Mouse (Mus musculus) embryonic facial prominence, embryonic 13.5 days (tissue): Measurements from ENCODE around the gene Popdc2. TPM values are rescaled to one million over a fixed set of nuclear protein-coding genes. Genes with fewer than 3 reads are reported as not detected.
A peak's percentile ranks its signal among the peaks of the same experiment; 100 is the strongest.

ENCODE experiments used
- ATAC-seq: fragments of 200-750 bp; cut with Nextera tagmentation; 2 replicates; pipeline ENCODE4 v1.8.0; 2017; ENCODE audit warnings: low read depth; ENCODE audit not compliant: insufficient number of reproducible peaks, insufficient read depth, low FRiP score, low TSS enrichment
- H3K27ac ChIP-seq: fragments of 300-500 bp; sonication (generic); 2 replicates; pipeline ENCODE4 v1.5.1; 2015; ENCODE audit warnings: moderate library complexity, mild to moderate bottlenecking, inconsistent platforms
- H3K27me3 ChIP-seq: fragments of 300-500 bp; sonication (generic); 2 replicates; pipeline ENCODE4 v1.6.1; 2015; ENCODE audit warnings: mild to moderate bottlenecking, inconsistent platforms
- H3K36me3 ChIP-seq: fragments of 300-500 bp; sonication (generic); 2 replicates; pipeline ENCODE4 v1.6.1; 2015; ENCODE audit warnings: mild to moderate bottlenecking, inconsistent platforms
- H3K4me1 ChIP-seq: fragments of 300-500 bp; sonication (generic); 2 replicates; pipeline ENCODE4 v1.6.1; 2015; ENCODE audit warnings: inconsistent platforms
- H3K4me2 ChIP-seq: fragments of 300-500 bp; sonication (generic); 2 replicates; pipeline ENCODE4 v1.6.1; 2015; ENCODE audit warnings: moderate library complexity, mild to moderate bottlenecking, inconsistent platforms
- H3K4me3 ChIP-seq: fragments of 300-500 bp; sonication (generic); 2 replicates; pipeline ENCODE4 v1.5.1; 2015; ENCODE audit warnings: mild to moderate bottlenecking, inconsistent platforms
- H3K9ac ChIP-seq: fragments of 300-500 bp; sonication (generic); 2 replicates; pipeline ENCODE4 v1.6.1; 2015; ENCODE audit warnings: mild to moderate bottlenecking, inconsistent platforms
- H3K9me3 ChIP-seq: fragments of 300-500 bp; sonication (generic); 2 replicates; pipeline ENCODE4 v1.6.1; 2016; ENCODE audit warnings: inconsistent platforms
- WGBS: fragments of 180-500 bp; shearing (Covaris S2); methylation state at CpG from one replicate; pipeline ENCODE4 v1.1.7; 2015; ENCODE audit warnings: mixed read lengths; 5-methylcytosine and 5-hydroxymethylcytosine counted together
- polyA plus RNA-seq: library from polyadenylated mRNA; unstranded; fragments of >200 nt; fragmentation: Nextera tagmentation; extraction: Ambion mirVana; gene quantifications from 2 replicates; pipeline ENCODE4 v1.2.1, GENCODE M21; 2015

Popdc2 gene
- polyA plus RNA-seq, 1 experiment from 2014 or later, result 1.6 TPM

DNA sequence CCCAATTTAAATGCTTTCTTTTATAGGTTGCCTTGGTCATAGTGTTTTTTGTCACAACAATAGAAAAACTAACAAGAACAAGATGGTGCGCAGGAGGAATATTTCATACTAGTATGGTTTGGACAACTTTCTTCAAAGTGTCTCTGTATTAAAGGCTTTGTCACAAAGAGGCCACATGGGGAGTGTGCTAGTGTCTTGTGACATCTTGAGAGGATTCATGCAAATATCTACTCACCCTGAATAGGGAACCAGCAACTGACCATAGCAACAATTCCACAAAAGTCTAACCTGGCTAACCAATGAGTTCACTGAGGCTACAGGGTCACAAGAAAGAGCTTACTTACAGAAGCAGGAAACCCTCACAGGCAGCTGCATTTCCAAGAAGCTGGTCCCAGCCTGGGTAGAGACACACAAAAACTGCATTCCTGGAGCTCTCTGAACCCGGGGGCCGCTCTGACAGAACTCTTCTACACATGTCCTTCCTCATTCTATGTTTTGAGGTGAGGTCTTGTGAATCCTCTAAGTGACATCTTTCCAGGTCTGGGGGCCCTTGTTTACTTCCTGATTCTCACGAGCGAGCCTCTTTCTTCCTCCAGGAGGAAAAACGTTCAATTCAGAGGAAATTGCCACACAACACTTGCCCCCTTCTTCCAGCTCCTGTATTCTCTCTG is 33.2 kb downstream of the Popdc2 start:
- Histone ChIP-seq H3K4me2 (no peak overlapping the region), H3K36me3 (no peaks in the 10 kb centered on the region), H3K9me3 (no peaks in the 10 kb centered on the region), H3K4me1 (peaks cover 29% of the 10 kb centered on the region), H3K4me3 (no peak overlapping the region), H3K9ac (no peak overlapping the region), H3K27ac (no peak overlapping the region), H3K27me3 (no peaks in the 10 kb centered on the region)
- 67% methylated on average over 6 of the region's 6 CpGs for WGBS
- ATAC-seq, result no peak

DNA sequence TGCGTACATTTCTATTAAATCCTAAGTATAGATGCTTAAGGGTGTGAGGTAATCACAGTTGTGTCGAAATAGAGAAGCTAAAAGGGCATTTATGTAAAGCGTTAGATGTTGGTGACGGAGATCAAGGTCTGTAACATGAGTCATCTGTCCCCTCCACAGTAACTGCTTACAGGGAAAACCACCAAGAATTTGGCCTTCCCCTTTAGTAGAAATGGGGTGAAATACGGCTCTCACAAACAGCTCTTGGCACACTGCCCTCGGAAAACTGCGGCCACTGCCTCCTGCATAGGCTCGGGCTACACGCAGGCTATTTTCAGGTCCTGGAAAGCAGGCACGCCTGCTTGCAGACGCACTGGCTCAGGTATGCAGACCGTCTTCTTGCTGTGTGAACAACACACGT is 34.1 kb downstream of the Popdc2 start:
- Histone ChIP-seq H3K36me3 (no peaks in the 10 kb centered on the region), H3K4me3 (no peak overlapping the region), H3K9me3 (no peaks in the 10 kb centered on the region), H3K4me2 (peak overlapping the region; percentile 19; the same call in 1 of the 2 replicates), H3K9ac (no peak overlapping the region), H3K27ac (peak overlapping the region; percentile 45; the same call in 1 of the 2 replicates), H3K27me3 (no peaks in the 10 kb centered on the region), H3K4me1 (peaks cover 33% of the 10 kb centered on the region)
- no peak for ATAC-seq
- 32% methylated on average over 13 of the region's 13 CpGs for WGBS

DNA sequence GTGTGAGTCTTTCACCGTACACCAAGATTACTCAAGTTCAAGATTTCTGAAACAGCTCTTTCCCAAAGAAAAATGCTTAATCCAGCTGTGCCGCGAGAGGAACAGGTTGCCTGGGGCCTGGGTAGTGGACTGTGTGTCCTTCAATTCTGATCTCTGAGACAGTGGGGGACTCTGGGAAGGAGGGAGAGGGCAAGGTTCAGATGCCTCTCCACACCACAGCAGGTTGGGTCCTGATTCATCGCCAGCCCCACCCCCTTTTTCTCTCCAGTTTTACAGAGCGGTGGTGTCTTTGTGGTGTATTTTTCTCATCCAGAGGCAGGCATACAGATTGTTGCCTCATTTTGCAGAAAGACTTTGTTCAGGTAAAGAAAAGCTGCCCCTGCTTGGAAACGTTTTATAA is 36.3 kb downstream of the Popdc2 start:
- H3K4me2 ChIP-seq, result no peak overlapping the region
- 88% methylated on average over 6 of the region's 6 CpGs for whole genome bisulfite sequencing
- H3K27me3 ChIP-seq, result no peaks in the 10 kb centered on the region
- H3K36me3 ChIP-seq, result no peaks in the 10 kb centered on the region
- H3K9ac ChIP-seq, result no peak overlapping the region
- ATAC-seq, result no peak
- H3K9me3 ChIP-seq, result no peaks in the 10 kb centered on the region
- peaks cover 33% of the 10 kb centered on the region for H3K4me1 ChIP-seq
- H3K27ac ChIP-seq, result no peak overlapping the region
- H3K4me3 ChIP-seq, result no peak overlapping the region

DNA sequence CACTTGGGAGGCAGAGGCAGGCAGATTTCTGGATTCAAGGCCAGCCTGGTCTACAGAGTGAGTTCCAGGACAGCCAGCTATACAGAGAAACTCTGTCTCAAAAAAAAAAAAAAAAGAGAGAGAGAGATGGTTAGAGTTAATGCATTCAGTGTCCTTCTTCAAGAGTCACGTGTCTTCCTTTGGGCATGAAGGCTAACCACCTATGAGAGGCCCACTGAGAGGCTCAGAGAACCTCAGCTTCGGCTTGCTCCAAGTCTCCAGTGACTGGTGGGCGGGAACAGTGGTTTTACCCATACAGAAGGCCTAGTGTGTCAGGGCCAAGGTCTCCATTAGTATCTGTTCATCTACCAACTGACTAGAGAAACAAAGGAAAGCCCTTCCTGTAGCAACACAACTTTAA is 37.1 kb downstream of the Popdc2 start:
- Histone ChIP-seq H3K4me3 (no peak overlapping the region), H3K9me3 (no peaks in the 10 kb centered on the region), H3K4me1 (peaks cover 32% of the 10 kb centered on the region), H3K36me3 (no peaks in the 10 kb centered on the region), H3K9ac (peak overlapping the region; percentile 61), H3K27ac (peak overlapping the region; percentile 79), H3K4me2 (peak overlapping the region; percentile 60), H3K27me3 (no peaks in the 10 kb centered on the region)
- 63% methylated on average over 3 of the region's 3 CpGs for WGBS
- ATAC-seq, result no peak

DNA sequence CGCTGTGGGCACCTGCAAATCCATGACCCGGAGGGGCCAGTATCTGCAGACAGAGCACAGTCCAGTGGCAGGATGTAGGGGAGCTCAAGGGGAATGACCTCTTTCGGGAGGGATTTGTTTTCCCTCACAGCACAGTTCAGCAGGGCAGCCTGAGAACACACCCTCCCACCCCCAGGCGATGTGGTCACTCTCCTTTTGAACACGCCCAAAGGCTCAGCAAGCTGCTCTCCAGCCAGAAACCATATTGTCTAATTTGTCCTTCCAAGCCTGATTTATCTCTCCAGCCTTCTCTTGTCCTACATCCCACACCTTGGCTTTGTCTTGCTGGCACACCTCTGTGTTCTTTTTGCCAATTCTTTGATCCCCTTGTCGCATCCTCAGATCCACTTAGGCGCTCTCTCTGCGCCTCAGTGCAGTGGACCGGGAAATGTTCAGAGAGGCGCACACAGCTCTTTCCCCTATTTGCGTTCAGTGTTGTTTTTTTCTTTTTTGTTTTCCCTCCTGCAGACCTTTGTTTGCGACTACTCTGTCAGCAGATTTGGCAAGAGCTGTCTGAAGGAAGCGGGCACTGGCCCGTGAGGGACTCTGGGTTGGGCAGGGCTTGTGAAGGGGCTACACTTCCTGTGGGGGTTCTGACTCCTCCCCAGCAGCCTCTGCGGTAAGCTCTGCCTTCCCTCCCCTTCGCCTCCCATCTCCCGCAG is 37.7 kb downstream of the Popdc2 start:
- ATAC-seq, result peak; percentile 84

DNA sequence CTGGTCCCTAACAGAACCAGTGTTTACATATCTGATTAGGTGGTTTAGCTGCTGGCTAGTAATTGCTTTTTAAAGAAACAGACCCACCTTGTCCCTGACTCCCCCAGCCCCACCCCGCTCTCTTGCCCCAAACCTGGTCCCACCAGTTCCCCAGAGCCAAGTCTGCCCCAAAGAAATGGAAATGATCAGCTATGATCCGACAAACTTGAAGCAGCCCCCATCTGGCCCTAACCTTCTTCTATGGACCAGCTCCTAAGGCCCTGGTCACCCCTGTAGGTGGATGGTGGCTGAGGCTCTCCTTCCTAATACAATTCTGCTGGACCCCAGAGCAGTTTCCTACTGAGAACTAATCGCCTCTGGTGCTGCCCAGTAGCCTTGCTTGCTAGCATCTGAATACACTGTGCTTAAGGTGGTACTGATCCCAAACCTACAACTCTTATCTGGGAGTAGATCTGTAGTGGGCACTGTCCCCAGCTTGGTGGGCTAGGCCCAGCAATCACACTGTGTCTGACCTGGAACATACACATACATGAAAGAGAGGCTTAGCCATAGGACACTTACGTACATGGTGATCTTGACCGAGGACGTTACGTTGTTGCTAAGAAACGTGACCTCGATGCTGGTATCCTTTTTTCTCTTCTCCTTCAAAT is 38.4 kb downstream of the Popdc2 start:
- ATAC-seq, result 0 out of 2 replicates have a peak, but pooled peaks have one; percentile 28
- 76% methylated on average over 9 of the region's 9 CpGs for WGBS
- Histone ChIP-seq H3K4me2 (peak overlapping the region; percentile 60), H3K36me3 (no peaks in the 10 kb centered on the region), H3K9me3 (no peaks in the 10 kb centered on the region), H3K27me3 (no peaks in the 10 kb centered on the region), H3K4me3 (peak overlapping the region; percentile 31), H3K9ac (peak overlapping the region; percentile 61), H3K4me1 (peaks cover 25% of the 10 kb centered on the region), H3K27ac (peak overlapping the region; percentile 79)

More for the DNA sequence above, 37.7 kb downstream of the Popdc2 start:
- H3K36me3 ChIP-seq, result no peaks in the 10 kb centered on the region
- H3K9ac ChIP-seq, result peak overlapping the region; percentile 61
- 8% methylated on average over 17 of the region's 17 CpGs for WGBS
- no peaks in the 10 kb centered on the region for H3K27me3 ChIP-seq
- no peaks in the 10 kb centered on the region for H3K9me3 ChIP-seq
- H3K4me2 ChIP-seq, result peak overlapping the region; percentile 60
- peak overlapping the region; percentile 31 for H3K4me3 ChIP-seq
- peak overlapping the region; percentile 79 for H3K27ac ChIP-seq
- H3K4me1 ChIP-seq, result peaks cover 29% of the 10 kb centered on the region

DNA sequence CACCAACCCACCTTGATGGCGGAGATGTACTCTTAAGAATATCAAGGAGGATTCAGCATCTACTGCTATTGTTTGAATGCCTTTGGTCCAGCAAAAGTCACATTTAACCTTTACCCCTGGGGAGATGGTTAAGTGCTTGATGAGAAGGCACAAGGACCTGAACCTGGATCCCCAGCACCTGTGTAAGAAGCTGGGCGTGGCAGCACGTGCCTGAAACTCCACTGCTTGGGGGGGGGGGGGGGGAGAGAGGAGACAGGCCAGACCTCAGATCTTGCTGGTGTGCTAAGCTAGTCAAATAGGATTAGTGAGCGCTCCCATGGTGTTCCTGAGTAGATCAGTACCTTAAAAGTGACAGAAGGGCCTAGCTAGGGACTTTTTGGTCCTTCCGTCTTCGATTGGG is 39.5 kb downstream of the Popdc2 start:
- no peak for ATAC-seq
- H3K4me2 ChIP-seq, result no peak overlapping the region
- H3K9ac ChIP-seq, result no peak overlapping the region
- H3K4me1 ChIP-seq, result peaks cover 18% of the 10 kb centered on the region
- H3K9me3 ChIP-seq, result no peaks in the 10 kb centered on the region
- no peak overlapping the region for H3K27ac ChIP-seq
- no peaks in the 10 kb centered on the region for H3K36me3 ChIP-seq
- no peak overlapping the region for H3K4me3 ChIP-seq
- 82% methylated on average over 6 of the region's 6 CpGs for WGBS
- H3K27me3 ChIP-seq, result no peaks in the 10 kb centered on the region

DNA sequence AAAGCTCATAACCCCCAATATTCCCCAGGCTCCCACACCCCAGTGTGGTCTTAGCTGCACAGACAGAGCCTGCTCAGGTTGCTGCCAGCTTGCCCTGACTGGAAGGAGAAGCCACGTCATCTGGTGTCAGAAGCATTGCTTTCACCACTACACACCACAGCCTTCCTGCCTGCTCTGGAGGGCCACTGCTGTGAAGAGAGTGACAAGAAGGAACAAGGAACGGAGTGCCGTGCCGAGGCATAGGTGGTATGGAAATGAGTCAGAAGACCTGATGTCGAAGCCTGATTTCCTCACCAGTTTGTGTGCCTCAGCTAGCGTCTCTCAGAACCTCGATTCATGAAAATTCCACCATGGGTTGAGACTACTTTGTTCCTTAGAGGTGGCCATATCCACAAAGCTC is 41.6 kb downstream of the Popdc2 start:
- Histone ChIP-seq H3K4me2 (no peak overlapping the region), H3K4me3 (no peak overlapping the region), H3K4me1 (peaks cover 15% of the 10 kb centered on the region), H3K9ac (no peak overlapping the region), H3K27me3 (no peaks in the 10 kb centered on the region), H3K27ac (no peak overlapping the region), H3K9me3 (no peaks in the 10 kb centered on the region), H3K36me3 (no peaks in the 10 kb centered on the region)
- 89% methylated on average over 7 of the region's 7 CpGs for WGBS
- no peak for ATAC-seq

DNA sequence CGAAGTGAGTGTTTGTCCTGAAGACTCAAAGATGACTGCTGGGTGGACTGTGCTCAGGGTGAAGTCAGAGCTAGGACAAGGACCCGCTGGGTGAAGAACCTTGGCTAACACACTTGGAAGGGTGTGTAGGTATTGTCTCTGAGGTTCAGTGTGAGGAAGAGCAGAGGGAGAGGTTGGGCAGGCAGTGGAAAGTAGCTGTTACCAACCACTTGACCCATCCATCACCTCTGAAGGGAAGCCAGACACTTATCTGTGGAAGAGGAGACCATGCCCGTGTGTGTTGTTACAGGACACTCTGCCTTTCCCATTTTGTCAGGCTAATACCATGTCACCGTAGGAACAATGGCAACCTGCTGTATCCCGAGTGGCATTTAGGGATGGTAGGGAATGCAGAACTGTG is 44.3 kb downstream of the Popdc2 start:
- ATAC-seq, result no peak
- no peaks in the 10 kb centered on the region for H3K27me3 ChIP-seq
- no peak overlapping the region for H3K4me2 ChIP-seq
- H3K9me3 ChIP-seq, result no peaks in the 10 kb centered on the region
- no peak overlapping the region for H3K9ac ChIP-seq
- H3K4me1 ChIP-seq, result no peaks in the 10 kb centered on the region
- no peak overlapping the region for H3K27ac ChIP-seq
- 83% methylated on average over 5 of the region's 5 CpGs for WGBS
- no peaks in the 10 kb centered on the region for H3K36me3 ChIP-seq
- no peak overlapping the region for H3K4me3 ChIP-seq

DNA sequence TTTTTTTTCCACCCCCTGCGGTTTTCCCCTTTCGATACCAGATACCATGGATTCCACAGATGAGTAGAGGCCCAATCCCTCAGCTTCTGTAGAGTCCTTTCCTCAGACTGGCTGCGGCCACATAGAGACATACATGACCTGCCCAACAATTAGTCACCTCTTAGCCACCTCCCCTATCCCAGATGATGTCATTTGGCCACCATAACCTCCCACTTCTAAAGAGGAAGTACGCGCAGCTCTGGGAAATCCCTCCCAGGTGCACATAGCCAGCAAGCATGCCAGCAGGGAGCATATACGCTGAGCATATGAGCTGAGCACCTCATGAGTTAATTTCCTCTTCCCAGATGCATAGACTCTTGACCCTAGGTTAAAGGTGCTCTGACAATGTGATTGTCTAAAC is 44.7 kb downstream of the Popdc2 start:
- H3K27ac ChIP-seq, result no peak overlapping the region
- H3K9ac ChIP-seq, result no peak overlapping the region
- no peak for ATAC-seq
- H3K27me3 ChIP-seq, result no peaks in the 10 kb centered on the region
- WGBS, result 83% methylated on average over 6 of the region's 6 CpGs
- no peak overlapping the region for H3K4me2 ChIP-seq
- H3K4me1 ChIP-seq, result no peaks in the 10 kb centered on the region
- no peaks in the 10 kb centered on the region for H3K36me3 ChIP-seq
- no peaks in the 10 kb centered on the region for H3K9me3 ChIP-seq
- H3K4me3 ChIP-seq, result no peak overlapping the region

DNA sequence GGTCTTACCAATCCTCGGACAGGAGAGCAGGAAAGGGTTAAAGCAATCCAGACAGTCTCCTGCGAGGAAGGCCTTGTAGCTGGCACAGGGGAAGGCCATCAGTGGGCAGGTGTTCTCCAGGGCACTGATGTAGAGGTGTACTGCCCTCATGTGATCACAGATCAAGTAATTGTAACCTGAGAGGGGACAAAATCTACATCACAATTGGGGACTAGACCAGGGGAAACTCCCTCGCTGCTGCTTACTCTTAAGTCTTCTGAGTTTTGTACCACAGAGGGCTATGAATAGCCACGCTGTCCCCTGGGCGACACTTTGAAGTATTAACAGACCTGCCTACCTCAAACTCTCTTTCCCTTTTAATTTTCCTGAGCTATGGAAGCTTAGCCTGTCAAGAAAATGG is 45.6 kb downstream of the Popdc2 start:
- H3K9me3 ChIP-seq, result no peaks in the 10 kb centered on the region
- no peaks in the 10 kb centered on the region for H3K4me1 ChIP-seq
- no peak overlapping the region for H3K4me3 ChIP-seq
- no peaks in the 10 kb centered on the region for H3K36me3 ChIP-seq
- no peak for ATAC-seq
- WGBS, result 28% methylated on average over 5 of the region's 5 CpGs
- no peak overlapping the region for H3K27ac ChIP-seq
- H3K4me2 ChIP-seq, result no peak overlapping the region
- no peaks in the 10 kb centered on the region for H3K27me3 ChIP-seq
- H3K9ac ChIP-seq, result no peak overlapping the region

DNA sequence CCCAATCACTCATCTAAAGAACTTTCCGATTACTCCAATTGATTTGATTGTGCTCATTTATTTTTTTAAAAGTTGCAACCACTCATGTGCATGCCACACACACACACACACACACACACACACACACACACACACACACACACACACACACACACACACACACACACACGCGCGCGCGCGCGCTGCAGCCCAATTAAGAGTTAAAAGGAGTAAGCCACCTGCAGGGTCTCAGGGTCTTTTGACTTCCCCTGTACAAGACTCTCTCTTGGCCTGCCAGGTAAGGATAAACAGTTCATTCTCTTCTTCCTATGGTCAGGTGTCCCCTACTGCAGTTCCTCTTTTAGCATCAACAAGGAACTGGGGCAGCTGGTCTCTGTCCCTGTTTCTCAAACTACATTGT is 46.4 kb downstream of the Popdc2 start:
- Histone ChIP-seq H3K4me3 (no peak overlapping the region), H3K4me2 (no peak overlapping the region), H3K9ac (no peak overlapping the region), H3K27ac (no peak overlapping the region), H3K36me3 (no peaks in the 10 kb centered on the region), H3K27me3 (no peaks in the 10 kb centered on the region), H3K4me1 (no peaks in the 10 kb centered on the region), H3K9me3 (no peaks in the 10 kb centered on the region)
- no peak for ATAC-seq
- 87% methylated on average over 8 of the region's 8 CpGs for WGBS
